Mouse (Mus musculus) ES-CJ7 (cell line): ENCODE results near the gene Gm20837.
"Not testable (repeated sequence)": the region's sequence is repeated elsewhere in the genome, so short reads cannot be mapped to it uniquely, and the experiment has no call there.

Experiments used
- DNase-seq: peaks from one replicate; pipeline ENCODE4 v3.0.0; 2011; ENCODE audit warnings: low read depth, low spot score

The Gm20837 gene

DNA sequence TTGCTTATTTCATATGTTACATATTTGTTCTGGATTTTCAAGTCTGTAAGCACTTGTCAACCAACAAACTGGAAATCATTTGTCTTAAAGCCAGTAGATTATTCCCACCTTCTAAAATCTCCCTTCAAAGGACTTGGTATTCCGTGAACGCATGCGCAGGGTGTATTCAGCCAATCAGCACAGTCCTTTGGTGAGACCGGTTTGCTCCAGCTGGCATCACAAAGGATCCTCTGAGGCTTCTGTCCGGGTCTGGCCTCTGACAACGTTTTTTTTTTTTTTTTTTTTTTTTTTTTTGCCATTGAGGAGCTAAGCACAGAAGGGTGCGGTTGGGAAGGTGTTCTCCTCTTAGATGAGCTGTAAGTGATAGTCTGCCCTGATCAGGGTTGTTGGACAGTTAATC, at the start of gene Gm20837:
Gene Gm20837 (plus strand): TSS at position 301 of the 400 bp plus-strand sequence.
- DNase-seq, result not testable (repeated sequence)
